In genomic region chr3:138387155-138387554, GRCm38 (mm10) we compare ENCODE assay signal across 37 mouse cellular contexts. TPM values are rescaled to one million over a fixed set of nuclear protein-coding genes. Genes with fewer than 3 reads are reported as not detected.
"Had no signal": no experiment of that assay in that cellular context is flagged by ENCODE, and none has a peak within 500 bp of the region (broad histone marks: within the 10 kb centered on the region; RNA-seq: fewer than 3 reads in every experiment).

No protein-coding gene starts in this region.

- H3K27me3 ChIP-seq: limb, embryonic 12.5 days; limb, embryonic 13.5 days; limb, embryonic 15.5 days; liver, embryonic 12.5 days; liver, embryonic 13.5 days; liver, embryonic 15.5 days; lung, embryonic 15.5 days; megakaryocyte, embryonic 14.5 days; midbrain, embryonic 12.5 days; midbrain, embryonic 13.5 days; midbrain, embryonic 15.5 days; neural tube, embryonic 12.5 days had no signal

- H3K9me3 ChIP-seq: limb, embryonic 10.5 days; limb, embryonic 12.5 days; limb, embryonic 13.5 days; limb, embryonic 15.5 days; liver, embryonic 12.5 days; liver, embryonic 13.5 days; liver, embryonic 15.5 days; lung, embryonic 15.5 days; megakaryocyte, embryonic 14.5 days; midbrain, embryonic 10.5 days; midbrain, embryonic 12.5 days; midbrain, embryonic 13.5 days; midbrain, embryonic 15.5 days; neural tube, embryonic 12.5 days had no signal

- H3K27ac ChIP-seq: limb, embryonic 10.5 days; limb, embryonic 12.5 days; limb, embryonic 13.5 days; limb, embryonic 15.5 days; liver, embryonic 12.5 days; liver, embryonic 13.5 days; liver, embryonic 14.5 days; liver, embryonic 15.5 days; lung, embryonic 15.5 days; macrophage; midbrain, embryonic 10.5 days; midbrain, embryonic 12.5 days; midbrain, embryonic 13.5 days; midbrain, embryonic 15.5 days; neural tube, embryonic 12.5 days had no signal

- H3K4me1 ChIP-seq: limb, embryonic 10.5 days; limb, embryonic 12.5 days; limb, embryonic 13.5 days; limb, embryonic 15.5 days; liver, embryonic 12.5 days; liver, embryonic 13.5 days; liver, embryonic 15.5 days; lung, embryonic 15.5 days; megakaryocyte, embryonic 14.5 days; midbrain, embryonic 10.5 days; midbrain, embryonic 12.5 days; midbrain, embryonic 13.5 days; midbrain, embryonic 15.5 days; neural tube, embryonic 12.5 days had no signal

- H3K36me3 ChIP-seq: limb, embryonic 10.5 days; limb, embryonic 12.5 days; limb, embryonic 13.5 days; limb, embryonic 15.5 days; liver, embryonic 12.5 days; liver, embryonic 13.5 days; liver, embryonic 15.5 days; lung, embryonic 15.5 days; midbrain, embryonic 10.5 days; midbrain, embryonic 12.5 days; midbrain, embryonic 13.5 days; midbrain, embryonic 15.5 days; neural tube, embryonic 12.5 days had no signal

- H3K4me2 ChIP-seq: limb, embryonic 12.5 days; limb, embryonic 13.5 days; limb, embryonic 15.5 days; liver, embryonic 11.5 days; liver, embryonic 12.5 days; liver, embryonic 13.5 days; liver, embryonic 15.5 days; lung, embryonic 14.5 days; lung, embryonic 15.5 days; midbrain, embryonic 11.5 days; midbrain, embryonic 12.5 days; midbrain, embryonic 13.5 days; midbrain, embryonic 15.5 days; neural tube, embryonic 12.5 days had no signal

- ATAC-seq: liver, embryonic 12.5 days; liver, postnatal 0 days; lung, postnatal 0 days; midbrain, embryonic 13.5 days; midbrain, embryonic 15.5 days; midbrain, embryonic 16.5 days had no signal

- DNase-seq: left cerebral cortex, postnatal 4 days; liver; liver, embryonic 13.5 days; liver, postnatal 0 days; lung, adult 18-20 months; lung, adult 2 months; lung, embryonic 14.5 days; lung, postnatal 10 days; lung, postnatal 14 days; lung, postnatal 36 days; lung, postnatal 4 days; midbrain, embryonic 14.5 days had no signal

- H3K9ac ChIP-seq: limb, embryonic 12.5 days; limb, embryonic 13.5 days; limb, embryonic 15.5 days; liver, embryonic 12.5 days; liver, embryonic 13.5 days; liver, embryonic 14.5 days; liver, embryonic 15.5 days; liver, postnatal 0 days; lung, embryonic 14.5 days; lung, embryonic 15.5 days; midbrain, embryonic 12.5 days; midbrain, embryonic 13.5 days; midbrain, embryonic 15.5 days; neural tube, embryonic 12.5 days had no signal

- H3K4me3 ChIP-seq: limb, embryonic 10.5 days; limb, embryonic 12.5 days; limb, embryonic 13.5 days; limb, embryonic 15.5 days; liver, embryonic 12.5 days; liver, embryonic 13.5 days; liver, embryonic 15.5 days; lung, embryonic 15.5 days; megakaryocyte, embryonic 14.5 days; midbrain, embryonic 10.5 days; midbrain, embryonic 12.5 days; midbrain, embryonic 13.5 days; midbrain, embryonic 15.5 days; myocyte; neural tube, embryonic 12.5 days had no signal

RNA-seq across cellular contexts. Expression of gene Adh4, which starts 28.1 kb away (rescaled TPM):
- polyA plus RNA-seq: limb, embryonic 10.5 days; limb, embryonic 11.5 days; limb, embryonic 12.5 days; limb, embryonic 13.5 days; limb, embryonic 14.5 days; liver, embryonic 11.5 days; liver, embryonic 12.5 days; liver, embryonic 13.5 days; liver, embryonic 15.5 days; lung, adult 2 months; lung, embryonic 14.5 days; lung, embryonic 15.5 days; lung, embryonic 16.5 days; lung, postnatal 0 days; macrophage; midbrain, embryonic 10.5 days; midbrain, embryonic 11.5 days; midbrain, embryonic 12.5 days; midbrain, embryonic 13.5 days; midbrain, embryonic 14.5 days; midbrain, embryonic 15.5 days; midbrain, embryonic 16.5 days; midbrain, postnatal 0 days; myocyte; neural tube, embryonic 11.5 days; neural tube, embryonic 12.5 days had no signal

RNA-seq across cellular contexts. Expression of gene Adh6b, which starts 45.6 kb away (rescaled TPM):
- polyA plus RNA-seq: lung, adult 2 months; macrophage; midbrain, embryonic 14.5 days; midbrain, embryonic 15.5 days; myocyte had no signal
